Mouse (Mus musculus) midbrain, postnatal 0 days (tissue): Measurements from ENCODE around the gene Prnp. TPM values are rescaled to one million over a fixed set of nuclear protein-coding genes. Genes with fewer than 3 reads are reported as not detected.

Experiments
- ATAC-seq: fragments of 200-750 bp; cut with Nextera tagmentation; 2 replicates; pipeline ENCODE4 v1.8.0; 2017; ENCODE audit warnings: moderate number of reproducible peaks, mild to moderate bottlenecking, moderate TSS enrichment, moderate library complexity; ENCODE audit not compliant: low FRiP score
- DNase-seq: peaks from one replicate; pipeline ENCODE4 v3.0.0-alpha.2; 2015; ENCODE audit warnings: low spot score
- H3K27ac ChIP-seq: fragments of 300-500 bp; sonication (generic); 2 replicates; pipeline ENCODE4 v1.5.1; 2014; ENCODE audit warnings: low read depth, mild to moderate bottlenecking, low read length, mixed read lengths
- H3K27me3 ChIP-seq: fragments of 300-500 bp; sonication (generic); 2 replicates; pipeline ENCODE4 v1.6.1; 2014; ENCODE audit warnings: low read length, control low read depth, mixed read lengths; ENCODE audit not compliant: insufficient read depth
- H3K36me3 ChIP-seq: fragments of 300-500 bp; sonication (generic); 2 replicates; pipeline ENCODE4 v1.6.1; 2014; ENCODE audit warnings: low read length, control low read depth, mixed read lengths; ENCODE audit not compliant: insufficient read depth
- H3K4me1 ChIP-seq: fragments of 300-500 bp; sonication (generic); 2 replicates; pipeline ENCODE4 v1.6.1; 2014; ENCODE audit warnings: mild to moderate bottlenecking, control low read depth, antibody characterized with exemption, low read length, mixed read lengths; ENCODE audit not compliant: insufficient read depth
- H3K4me2 ChIP-seq: fragments of 300-500 bp; sonication (generic); 2 replicates; pipeline ENCODE4 v1.6.1; 2014; ENCODE audit warnings: low read depth, mild to moderate bottlenecking, low read length, mixed read lengths; ENCODE audit not compliant: poor library complexity, severe bottlenecking
- H3K4me3 ChIP-seq: fragments of 300-500 bp; sonication (generic); 2 replicates; pipeline ENCODE4 v1.5.1; 2014; ENCODE audit warnings: low read depth, mild to moderate bottlenecking, low read length, moderate library complexity
- H3K9ac ChIP-seq: fragments of 300-500 bp; sonication (generic); replicated peaks from 2 replicates; pipeline ENCODE4 v1.6.1; 2014; ENCODE audit warnings: mild to moderate bottlenecking, low read length, moderate library complexity, mixed read lengths; ENCODE audit not compliant: poor library complexity, severe bottlenecking
- H3K9me3 ChIP-seq: fragments of 300-500 bp; sonication (generic); 2 replicates; pipeline ENCODE4 v1.6.1; 2016; ENCODE audit warnings: low read length, control low read depth
- CTCF ChIP-seq: IDR thresholded peaks from 2 replicates; pipeline ENCODE4 v1.5.1; 2016; ENCODE audit warnings: antibody characterized with exemption, mild to moderate bottlenecking
- WGBS: fragments of 180-500 bp; shearing (Covaris S2); extraction: QIAGEN DNeasy Blood & Tissue Kit; methylation state at CpG from one replicate; pipeline ENCODE4 v1.1.7; 2014; 5-methylcytosine and 5-hydroxymethylcytosine counted together
- polyA plus RNA-seq: library from polyadenylated mRNA; unstranded; fragments of >200 nt; fragmentation: Nextera tagmentation; extraction: Ambion mirVana; gene quantifications from 2 replicates; pipeline ENCODE4 v1.2.1, GENCODE M21; 2015
- total RNA-seq: library from RNA; depleted of rRNA; stranded (reverse); fragments of >200 nt; gene quantifications from 2 replicates; pipeline ENCODE4 v1.2.3, GENCODE M21; 2014; rRNA removed

The Prnp gene
- total RNA-seq (254 and 255 TPM in 2 replicates), polyA plus RNA-seq (283 and 306 TPM in 2 replicates)

DNA sequence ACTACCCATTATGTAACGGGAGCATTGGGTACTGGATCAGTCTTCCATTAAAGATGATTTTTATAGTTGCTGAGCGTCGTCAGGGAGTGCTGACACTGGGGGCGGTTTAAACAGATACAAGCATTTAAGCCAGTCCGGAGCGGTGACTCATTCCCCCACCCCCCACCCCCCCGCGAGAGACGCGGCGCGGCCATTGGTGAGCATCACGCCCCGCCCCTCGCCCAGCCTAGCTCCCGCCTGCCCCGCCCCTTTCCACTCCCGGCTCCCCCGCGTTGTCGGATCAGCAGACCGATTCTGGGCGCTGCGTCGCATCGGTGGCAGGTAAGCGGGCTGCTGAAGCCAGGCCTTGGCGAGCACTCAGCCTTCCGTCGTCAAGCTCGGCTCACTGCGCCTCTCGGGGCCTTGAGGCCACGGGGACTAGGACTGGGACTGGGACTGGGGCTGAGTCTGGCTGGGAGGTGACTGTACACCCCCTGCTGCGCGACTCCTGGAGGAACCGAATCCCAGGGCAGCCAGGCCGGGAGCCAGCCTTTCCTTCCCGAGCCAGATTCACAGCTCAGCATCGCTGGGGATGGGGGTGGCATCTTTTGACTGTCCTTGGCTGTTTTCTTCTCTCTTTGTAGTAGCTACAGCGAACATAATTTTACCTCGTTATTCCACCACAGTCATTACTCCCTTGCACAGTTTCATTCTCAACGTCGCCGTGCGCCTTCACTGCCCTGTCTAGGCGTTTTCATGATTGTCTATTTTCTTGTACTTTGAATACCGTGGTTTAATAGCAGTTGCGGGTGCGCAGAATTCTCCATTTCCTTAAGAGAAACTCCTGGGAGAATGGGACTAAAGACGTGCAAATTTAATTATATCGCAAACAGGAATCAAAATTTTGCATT is at the start of gene Prnp, which contains the start of gene Prn:
Gene Prnp, plus strand, starts transcription at position 246 of the 890 bp plus-strand sequence.
Gene Prn, plus strand, starts transcription at position 275 of the 890 bp plus-strand sequence.
- Histone ChIP-seq H3K4me1 (peaks cover 11% of the 10 kb centered on the region), H3K9ac (peak within 1 kb of the TSS; percentile 91), H3K36me3 (no peaks in the 10 kb centered on the region), H3K4me3 (peak within 1 kb of the TSS; percentile 75), H3K27me3 (no peaks in the 10 kb centered on the region), H3K27ac (peak within 1 kb of the TSS; percentile 97), H3K9me3 (no peaks in the 10 kb centered on the region), H3K4me2 (peak within 1 kb of the TSS; percentile 65)
- ATAC-seq (peak; percentile 95), DNase-seq (peak; percentile 96)
- 3% methylated on average over 52 of the region's 52 CpGs for WGBS
- TF ChIP-seq CTCF: peak; percentile 25; the same call in 1 of the 2 replicates

DNA sequence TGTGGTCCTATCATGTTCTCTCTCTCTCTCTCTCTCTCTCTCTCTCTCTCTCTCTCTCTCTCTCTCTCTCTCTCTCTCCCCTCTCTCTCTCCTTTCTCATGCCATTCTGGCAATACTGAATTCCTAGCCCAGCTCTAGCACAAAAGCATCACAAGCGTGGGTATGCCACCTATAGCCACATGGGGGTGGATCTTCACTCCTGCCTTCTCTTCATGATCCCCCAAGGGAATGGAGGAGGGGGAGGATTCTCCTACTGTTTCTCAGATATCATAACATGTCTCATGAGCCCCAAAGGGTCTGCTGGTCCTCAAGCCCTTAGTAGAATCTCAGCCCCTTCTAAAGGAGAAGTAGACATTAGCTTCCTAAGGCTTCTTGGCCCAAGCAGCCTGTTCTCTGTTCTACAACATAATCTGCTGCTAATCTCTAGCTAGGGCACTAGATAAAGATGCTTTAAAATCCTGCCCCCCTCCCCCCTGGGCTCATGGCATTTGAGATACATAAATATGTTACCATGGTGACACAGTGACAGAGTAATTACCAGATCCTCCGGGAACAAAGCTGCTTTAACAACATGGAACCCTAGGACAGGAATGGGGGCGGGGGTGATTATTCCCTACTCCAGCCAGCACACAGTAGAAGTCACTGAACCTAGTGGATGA is 47.0 kb upstream of the Prnp start:
- no peaks in the 10 kb centered on the region for H3K27me3 ChIP-seq
- ATAC-seq: peak; percentile 69
- no peaks in the 10 kb centered on the region for H3K9me3 ChIP-seq
- no peak overlapping the region for H3K4me3 ChIP-seq
- H3K27ac ChIP-seq: 0 out of 2 replicates have a peak overlapping the region, but pooled peaks have one; percentile 55
- H3K9ac ChIP-seq: no peak overlapping the region
- 27% methylated on average over 3 of the region's 3 CpGs for WGBS
- no peaks in the 10 kb centered on the region for H3K36me3 ChIP-seq
- H3K4me1 ChIP-seq: no peaks in the 10 kb centered on the region
- H3K4me2 ChIP-seq: no peak overlapping the region
- TF ChIP-seq CTCF: peak; percentile 40
- DNase-seq: peak; percentile 67

DNA sequence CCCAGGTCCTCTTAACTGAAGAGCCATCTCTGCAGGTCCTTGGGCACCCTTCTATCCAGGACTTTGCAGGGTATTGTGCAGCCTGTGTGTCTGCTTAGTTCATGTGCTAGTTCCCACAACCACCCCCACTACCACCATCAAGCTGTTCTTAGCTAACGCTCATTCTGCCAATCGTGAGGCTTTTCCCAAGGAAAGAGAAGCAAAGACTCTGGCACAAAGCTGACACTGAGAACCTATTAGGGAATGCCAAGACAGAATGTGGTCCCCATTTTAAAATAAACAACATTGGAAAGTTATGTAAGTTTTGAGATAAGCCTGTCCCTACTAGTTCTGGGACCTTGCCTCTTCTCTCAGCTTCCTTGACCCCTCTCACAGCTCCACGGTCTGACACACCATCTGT is 46.3 kb upstream of the Prnp start:
- no peak for TF ChIP-seq CTCF
- no peak overlapping the region for H3K9ac ChIP-seq
- no peaks in the 10 kb centered on the region for H3K27me3 ChIP-seq
- DNase-seq (no peak), ATAC-seq (no peak)
- H3K4me1 ChIP-seq: no peaks in the 10 kb centered on the region
- H3K9me3 ChIP-seq: no peaks in the 10 kb centered on the region
- 83% methylated on average over 3 of the region's 3 CpGs for WGBS
- no peak overlapping the region for H3K4me3 ChIP-seq
- no peak overlapping the region for H3K4me2 ChIP-seq
- H3K36me3 ChIP-seq: no peaks in the 10 kb centered on the region
- H3K27ac ChIP-seq: no peak overlapping the region

DNA sequence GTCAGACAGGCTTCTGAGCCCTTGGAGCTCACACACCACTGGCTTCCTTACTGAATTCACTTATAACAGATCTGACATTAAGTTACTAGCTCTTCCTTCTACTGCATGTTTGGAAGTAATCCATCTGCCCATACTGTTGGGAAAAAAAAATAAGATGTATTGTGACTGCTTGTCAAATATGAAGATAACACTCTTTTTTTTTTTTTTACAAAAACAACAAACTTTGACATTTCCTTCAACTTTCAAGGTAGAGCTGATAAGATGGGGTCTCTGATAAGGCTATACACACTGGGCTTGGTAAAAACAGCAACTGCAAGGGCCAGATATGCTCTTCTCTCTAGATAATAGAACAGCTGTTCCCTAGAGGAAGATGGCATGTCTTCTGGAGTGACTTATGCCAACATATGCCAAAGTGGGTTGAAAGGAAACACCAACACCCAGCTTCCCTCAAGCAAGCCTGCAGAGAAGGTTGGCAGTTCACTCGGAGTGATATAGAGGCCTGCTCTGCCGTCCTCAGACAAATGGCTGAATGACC is 45.4 kb upstream of the Prnp start:
- Histone ChIP-seq H3K9ac (no peak overlapping the region), H3K4me3 (no peak overlapping the region), H3K36me3 (no peaks in the 10 kb centered on the region), H3K4me2 (no peak overlapping the region), H3K27me3 (no peaks in the 10 kb centered on the region), H3K4me1 (no peaks in the 10 kb centered on the region), H3K27ac (no peak overlapping the region), H3K9me3 (no peaks in the 10 kb centered on the region)
- WGBS: 90% methylated on average over 2 of the region's 2 CpGs
- ATAC-seq (no peak), DNase-seq (no peak)
- no peak for TF ChIP-seq CTCF

GRCm38 (mm10) chr2:131866676-131867075 is 43.1 kb upstream of the Prnp start:
- Histone ChIP-seq H3K4me3 (no peak overlapping the region), H3K9ac (no peak overlapping the region), H3K27me3 (no peaks in the 10 kb centered on the region), H3K9me3 (no peaks in the 10 kb centered on the region), H3K36me3 (no peaks in the 10 kb centered on the region), H3K27ac (no peak overlapping the region), H3K4me2 (no peak overlapping the region), H3K4me1 (no peaks in the 10 kb centered on the region)
- ATAC-seq: no peak
- no peak for DNase-seq
- TF ChIP-seq CTCF: no peak
